Mouse (Mus musculus) heart, embryonic 15.5 days (tissue): ENCODE data around the gene Btbd7. TPM values are rescaled to one million over a fixed set of nuclear protein-coding genes. Genes with fewer than 3 reads are reported as not detected.

Experiments used
- ATAC-seq: fragments of 200-750 bp; cut with Nextera tagmentation; replicated peaks from 2 replicates; pipeline ENCODE4 v1.8.0; 2017; ENCODE audit warnings: low read depth, moderate TSS enrichment; ENCODE audit not compliant: insufficient number of reproducible peaks, insufficient read depth, low FRiP score
- H3K27ac ChIP-seq: fragments of 300-500 bp; sonication (generic); 2 replicates; pipeline ENCODE4 v1.5.1; 2015; ENCODE audit warnings: mild to moderate bottlenecking, inconsistent platforms
- H3K27me3 ChIP-seq: fragments of 300-500 bp; sonication (generic); 2 replicates; pipeline ENCODE4 v1.6.1; 2015; ENCODE audit warnings: inconsistent platforms
- H3K36me3 ChIP-seq: fragments of 300-500 bp; sonication (generic); 2 replicates; pipeline ENCODE4 v1.6.1; 2015; ENCODE audit warnings: mild to moderate bottlenecking, inconsistent platforms
- H3K4me1 ChIP-seq: fragments of 300-500 bp; sonication (generic); replicated peaks from 2 replicates; pipeline ENCODE4 v1.6.1; 2015; ENCODE audit warnings: inconsistent platforms
- H3K4me2 ChIP-seq: fragments of 300-500 bp; sonication (generic); 2 replicates; pipeline ENCODE4 v1.6.1; 2015; ENCODE audit warnings: inconsistent platforms, mild to moderate bottlenecking, moderate library complexity
- H3K4me3 ChIP-seq: fragments of 300-500 bp; sonication (generic); 2 replicates; pipeline ENCODE4 v1.5.1; 2015; ENCODE audit warnings: mild to moderate bottlenecking, inconsistent platforms
- H3K9ac ChIP-seq: fragments of 300-500 bp; sonication (generic); 2 replicates; pipeline ENCODE4 v1.6.1; 2015; ENCODE audit warnings: mild to moderate bottlenecking, inconsistent platforms
- H3K9me3 ChIP-seq: fragments of 300-500 bp; sonication (generic); replicated peaks from 2 replicates; pipeline ENCODE4 v1.6.1; 2016; ENCODE audit warnings: inconsistent platforms
- WGBS: fragments of 180-500 bp; shearing (Covaris S2); methylation state at CpG from one replicate; pipeline ENCODE4 v1.1.7; 2015; ENCODE audit warnings: mixed read lengths; 5-methylcytosine and 5-hydroxymethylcytosine counted together
- polyA plus RNA-seq: library from polyadenylated mRNA; unstranded; fragments of >200 nt; fragmentation: Nextera tagmentation; extraction: Ambion mirVana; gene quantifications from 2 replicates; pipeline ENCODE4 v1.2.1, GENCODE M21; 2015

The Btbd7 gene
- polyA plus RNA-seq, 1 experiment from 2014 or later: 11.9 TPM

DNA sequence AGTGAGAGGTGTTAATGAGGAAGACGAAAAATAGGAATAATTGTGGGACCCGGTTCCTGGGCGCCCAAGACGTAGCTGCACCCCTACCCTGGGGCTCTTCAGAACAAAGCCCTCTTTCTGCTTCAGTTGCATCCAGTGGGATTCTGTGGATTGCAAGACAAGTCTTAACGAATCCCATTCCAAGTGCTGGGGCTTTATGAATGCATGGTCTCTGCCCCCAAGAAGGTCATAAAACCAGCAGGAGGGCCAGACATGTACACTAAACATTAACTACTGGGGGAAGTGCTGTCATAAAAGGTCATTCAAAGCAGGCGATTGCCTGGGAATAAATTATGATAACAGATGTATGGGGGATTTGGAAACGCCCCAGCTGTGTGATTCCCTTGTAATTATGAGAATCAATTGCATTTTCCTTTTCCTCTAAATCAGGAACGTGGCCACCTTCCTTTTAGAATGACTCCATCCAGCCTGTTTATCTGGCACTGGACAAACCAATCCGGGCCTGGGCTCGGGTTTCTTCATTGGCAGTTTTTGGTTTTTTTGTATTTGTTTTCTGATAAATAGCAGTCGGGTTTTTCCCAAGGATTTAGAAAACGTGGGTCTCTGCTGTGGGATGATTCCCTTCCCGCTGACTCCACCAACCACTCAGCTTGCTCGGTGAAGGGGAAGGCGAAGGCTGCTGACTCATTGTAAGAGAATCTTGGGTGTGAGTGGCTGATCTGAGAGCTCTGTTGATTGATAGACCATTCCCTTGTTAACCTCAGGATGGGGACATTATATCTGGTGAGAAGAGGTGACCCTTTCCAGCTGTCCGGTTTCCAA is 147.3 kb downstream of the Btbd7 start:
- Histone ChIP-seq H3K4me2 (peak overlapping the region; percentile 52), H3K36me3 (no peaks in the 10 kb centered on the region), H3K27me3 (no peaks in the 10 kb centered on the region), H3K4me1 (peaks cover 19% of the 10 kb centered on the region), H3K9me3 (no peaks in the 10 kb centered on the region), H3K27ac (0 out of 2 replicates have a peak overlapping the region, but pooled peaks have one; percentile 8), H3K9ac (no peak overlapping the region), H3K4me3 (no peak overlapping the region)
- WGBS: 37% methylated on average over 16 of the region's 16 CpGs
- no peak for ATAC-seq

Other genes starting within 250 kb of the Btbd7 start
- 4.8 and 9.2 TPM in 2 replicates for gene Itpk1, start 173.5 kb downstream of the Btbd7 start, polyA plus RNA-seq
- gene Moap1, start 134.8 kb downstream of the Btbd7 start, polyA plus RNA-seq: 13.1 and 20.1 TPM in 2 replicates
- gene Tmem251, start 134.7 kb downstream of the Btbd7 start, polyA plus RNA-seq: 6.9 and 7.1 TPM in 2 replicates
- gene Gm28051, start 120.7 kb downstream of the Btbd7 start, polyA plus RNA-seq: not detected in 2 replicates
- gene Gon7, start 120.7 kb downstream of the Btbd7 start, polyA plus RNA-seq: 22.2 and 24.0 TPM in 2 replicates
- gene Ubr7, start 120.5 kb downstream of the Btbd7 start, polyA plus RNA-seq: 25.6 and 31.1 TPM in 2 replicates
- 15.6 TPM in 2 replicates for gene Gm20604, start 119.8 kb downstream of the Btbd7 start, polyA plus RNA-seq
- not detected in 2 replicates for gene Cox8c, start 20.8 kb upstream of the Btbd7 start, polyA plus RNA-seq
- 0.16 and 0.52 TPM in 2 replicates for gene Unc79, start 70.4 kb upstream of the Btbd7 start, polyA plus RNA-seq